Mouse (Mus musculus): ENCODE results near the gene Dip2b.

DNA sequence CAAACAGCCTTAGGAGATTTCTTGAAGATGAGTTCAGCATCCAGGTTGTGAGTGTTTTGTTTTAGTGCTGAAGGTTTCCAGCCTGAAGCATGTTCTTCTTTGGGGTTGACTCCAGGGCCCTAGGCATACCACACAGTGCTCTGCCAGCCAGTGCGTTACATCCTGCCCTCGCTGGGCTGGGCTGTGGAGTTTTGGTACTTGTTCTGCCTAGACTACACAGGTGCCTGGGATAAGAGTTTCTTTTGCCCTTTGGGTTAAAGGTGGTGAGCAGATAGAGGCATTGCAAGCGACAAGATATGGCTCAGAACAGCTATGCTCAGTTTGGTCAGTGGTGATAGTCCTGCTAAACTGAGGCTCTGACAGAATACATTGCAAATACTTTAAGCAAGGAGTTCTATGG lies 19.7 kb downstream of the Dip2b start:
- no peak for TF ChIP-seq CTCF (IDR thresholded peaks at IDR 0.05; ENCODE audit: insufficient read depth, low read length)
- TF ChIP-seq POLR2A (IDR thresholded peaks at IDR 0.05; ENCODE audit: borderline replicate concordance, extremely low read depth, low read depth, low read length) = no peak

Measured in lung, adult 2 months (tissue).